Mouse (Mus musculus) ES-E14 (cell line): ENCODE results near the gene Ankrd9. TPM values are rescaled to one million over a fixed set of nuclear protein-coding genes. Genes with fewer than 3 reads are reported as not detected.

Source experiments
- DNase-seq: peaks from one replicate; pipeline ENCODE4 v3.0.0-alpha.2; 2013; ENCODE audit warnings: low read depth, low spot score
- H3K27ac ChIP-seq: 2 replicates; pipeline ENCODE4 v1.5.1; 2012; ENCODE audit warnings: low read depth, mild to moderate bottlenecking, low read length, moderate library complexity, mixed read lengths; ENCODE audit not compliant: poor library complexity, insufficient read depth, severe bottlenecking
- H3K36me3 ChIP-seq: 2 replicates; pipeline ENCODE4 v1.6.1; 2012; ENCODE audit warnings: mild to moderate bottlenecking, low read length, moderate library complexity, mixed read lengths; ENCODE audit not compliant: control insufficient read depth, poor library complexity, insufficient read depth, severe bottlenecking
- H3K4me1 ChIP-seq, 2 experiments: fragments of 150-350 bp in 1 of 2; sonication (generic) in 1 of 2; 2 replicates each; pipeline ENCODE4 v1.6.1; 2012; ENCODE audit warnings: low read length in 2 of 2, mild to moderate bottlenecking in 1 of 2, mixed read lengths in 1 of 2; ENCODE audit not compliant: control insufficient read depth in 2 of 2, insufficient read depth in 2 of 2, poor library complexity in 1 of 2
- H3K4me3 ChIP-seq, 2 experiments: fragments of 150-350 bp in 1 of 2; sonication (generic) in 1 of 2; 2 replicates each; pipeline ENCODE4 v1.5.1; 2012; ENCODE audit warnings: low read length in 2 of 2, low read depth in 1 of 2, mild to moderate bottlenecking in 1 of 2, mixed read lengths in 1 of 2; ENCODE audit not compliant: insufficient read depth in 1 of 2, poor library complexity in 1 of 2, severe bottlenecking in 1 of 2
- H3K9ac ChIP-seq: 2 replicates; pipeline ENCODE4 v1.6.1; 2012; ENCODE audit warnings: low read depth, mild to moderate bottlenecking, low read length, mixed read lengths; ENCODE audit not compliant: poor library complexity, insufficient read depth, severe bottlenecking
- H3K9me3 ChIP-seq: fragments of 150-350 bp; sonication (generic); 2 replicates; pipeline ENCODE4 v1.6.1; 2012; ENCODE audit warnings: low read depth, mild to moderate bottlenecking, low read length; ENCODE audit not compliant: control insufficient read depth, insufficient read depth
- CHD2 ChIP-seq: IDR thresholded peaks from 2 replicates; pipeline ENCODE4 v1.6.1; 2014; ENCODE audit warnings: mild to moderate bottlenecking, low read depth, low read length, inconsistent platforms
- HCFC1 ChIP-seq: IDR thresholded peaks from 2 replicates; pipeline ENCODE4 v1.6.1; 2012; ENCODE audit warnings: low read length, inconsistent platforms, borderline replicate concordance; ENCODE audit not compliant: insufficient read depth
- MAFK ChIP-seq: IDR thresholded peaks from 2 replicates; pipeline ENCODE4 v1.6.1; 2014; ENCODE audit warnings: mild to moderate bottlenecking, low read depth, low read length, inconsistent platforms; ENCODE audit not compliant: insufficient read depth
- ZC3H11A ChIP-seq: IDR thresholded peaks from 2 replicates; pipeline ENCODE4 v1.6.1; 2012; ENCODE audit warnings: low read depth, mild to moderate bottlenecking, inconsistent platforms, low read length, borderline replicate concordance
- ZNF384 ChIP-seq: IDR thresholded peaks from 2 replicates; pipeline ENCODE4 v1.6.1; 2012; ENCODE audit warnings: low read depth, low read length, inconsistent platforms
- in situ Hi-C, 2 experiments: fragments of 600-800 bp; cut with MboI; formaldehyde crosslinking; loops; one replicate each; pipeline ENCODE4 v1.15.1; 2025; ENCODE audit warnings: low sequenced_read_pairs in 2 of 2, inconsistent platforms in 1 of 2; ENCODE audit not compliant: unreplicated experiment in 2 of 2
- total RNA-seq: library from RNA; depleted of rRNA; stranded (reverse); fragments of 300-350 nt; gene quantifications from 2 replicates; pipeline ENCODE4 v1.2.3, GENCODE M21; 2012

Ankrd9 gene
- total RNA-seq, 1 experiment, result 12.4 TPM

- no peak overlapping the region for H3K27ac ChIP-seq
- H3K4me3 ChIP-seq, result no peak overlapping the region
- no peak overlapping the region for H3K9ac ChIP-seq
- H3K4me1 ChIP-seq, result peaks cover 0 to 7% of the 10 kb centered on the region in 2 experiments; a peak in 2 of 4 replicates
- TF ChIP-seq MAFK (no peak), HCFC1 (no peak), ZNF384 (no peak), ZC3H11A (no peak), CHD2 (no peak)
- DNase-seq, result no peak
- H3K9me3 ChIP-seq, result no peaks in the 10 kb centered on the region
- H3K36me3 ChIP-seq, result peaks cover 32% of the 10 kb centered on the region; the same call in 1 of the 2 replicates
- in situ Hi-C loops, result no loop called here
Observed at GRCm38 (mm10) chr12:110974295-110974694, 4.5 kb downstream of the Ankrd9 start.

- Histone ChIP-seq H3K4me3 (no peak overlapping the region), H3K36me3 (peaks cover 36% of the 10 kb centered on the region; the same call in 1 of the 2 replicates), H3K9ac (no peak overlapping the region), H3K27ac (no peak overlapping the region), H3K4me1 (peaks cover 0 to 6% of the 10 kb centered on the region in 2 experiments; a peak in 2 of 4 replicates), H3K9me3 (no peaks in the 10 kb centered on the region)
- TF ChIP-seq CHD2, result no peak
- no peak for DNase-seq
- in situ Hi-C loops, result no loop called here
Observed at GRCm38 (mm10) chr12:110973829-110974228, 5.0 kb downstream of the Ankrd9 start.

GRCm38 (mm10) chr12:110971972-110972371 lies 6.9 kb downstream of the Ankrd9 start:
- Histone ChIP-seq H3K4me3 (no peak overlapping the region), H3K36me3 (peaks cover 37% of the 10 kb centered on the region; the same call in 1 of the 2 replicates), H3K27ac (no peak overlapping the region), H3K4me1 (peaks cover 0 to 3% of the 10 kb centered on the region in 2 experiments; a peak in 1 of 4 replicates), H3K9me3 (no peaks in the 10 kb centered on the region), H3K9ac (no peak overlapping the region)
- TF ChIP-seq CHD2, result no peak
- TF ChIP-seq ZNF384, result no peak
- no peak for TF ChIP-seq ZC3H11A
- no peak for TF ChIP-seq HCFC1
- TF ChIP-seq MAFK, result no peak
- DNase-seq, result no peak
- in situ Hi-C loops, result no loop called here

DNA sequence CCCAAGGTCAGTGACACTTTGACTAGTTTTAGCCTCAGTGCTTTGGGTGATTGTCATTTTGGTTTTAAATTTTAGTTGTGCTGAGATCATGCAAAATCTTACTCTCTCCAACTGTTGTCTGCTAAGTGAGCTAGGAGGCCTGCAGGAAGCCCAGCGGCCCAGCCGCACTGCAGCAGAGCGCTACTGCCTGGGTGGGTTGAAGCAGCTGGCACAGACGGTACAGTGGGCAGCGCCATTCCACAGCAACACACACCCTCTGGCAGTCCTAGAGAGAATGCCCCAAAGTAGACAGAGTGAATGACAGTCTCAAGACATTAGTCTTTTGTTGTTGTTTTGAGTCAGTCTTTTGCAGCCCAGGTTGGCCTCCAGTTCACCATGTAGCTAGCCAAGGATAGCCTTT lies 8.4 kb downstream of the Ankrd9 start:
- in situ Hi-C loops, result no loop called here
- no peaks in the 10 kb centered on the region for H3K9me3 ChIP-seq
- H3K27ac ChIP-seq, result no peak overlapping the region
- no peak overlapping the region for H3K4me3 ChIP-seq
- no peak overlapping the region for H3K9ac ChIP-seq
- TF ChIP-seq ZC3H11A (no peak), ZNF384 (no peak), CHD2 (no peak), MAFK (no peak), HCFC1 (no peak)
- no peak for DNase-seq
- 0 out of 4 replicates have a peak, but pooled peaks cover 2 to 3% of the 10 kb centered on the region in 2 experiments for H3K4me1 ChIP-seq
- H3K36me3 ChIP-seq, result peaks cover 22% of the 10 kb centered on the region; the same call in 1 of the 2 replicates

DNA sequence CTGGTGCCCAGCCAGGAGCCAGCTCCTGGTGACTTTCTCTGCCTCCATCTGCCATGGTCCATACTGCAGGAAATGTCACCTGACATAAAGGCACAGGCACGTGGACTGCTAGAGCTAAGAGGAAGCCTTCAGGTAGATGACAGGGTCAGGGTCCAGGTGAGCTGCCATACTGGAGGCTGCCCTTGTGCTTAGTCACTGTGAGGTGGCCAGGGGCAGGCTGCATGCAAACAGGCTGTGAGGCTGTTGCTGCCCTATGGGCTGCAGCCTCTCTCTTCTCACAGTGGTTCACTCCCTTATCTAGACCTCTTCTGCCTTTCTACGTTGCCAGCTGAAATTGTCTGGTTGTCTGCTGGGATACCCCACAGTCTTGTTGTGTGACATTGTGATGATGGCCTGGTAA lies 11.7 kb downstream of the Ankrd9 start:
- no peak overlapping the region for H3K27ac ChIP-seq
- H3K4me1 ChIP-seq, result 0 out of 4 replicates have a peak, but pooled peaks cover 2 to 3% of the 10 kb centered on the region in 2 experiments
- H3K9me3 ChIP-seq, result no peaks in the 10 kb centered on the region
- in situ Hi-C loops, result no loop called here
- peaks cover 13% of the 10 kb centered on the region; the same call in 1 of the 2 replicates for H3K36me3 ChIP-seq
- no peak for TF ChIP-seq MAFK
- TF ChIP-seq ZNF384, result no peak
- TF ChIP-seq CHD2, result no peak
- TF ChIP-seq HCFC1, result no peak
- no peak for DNase-seq
- H3K9ac ChIP-seq, result no peak overlapping the region
- H3K4me3 ChIP-seq, result no peak overlapping the region
